Mouse (Mus musculus): Measurements from ENCODE around the gene Fmo3. TPM values are rescaled to one million over a fixed set of nuclear protein-coding genes. Genes with fewer than 3 reads are reported as not detected.

Fmo3 gene
- polyA plus RNA-seq, 2 experiments = not detected

GRCm38 (mm10) chr1:162938696-162939351 lies 45.5 kb downstream of the Fmo3 start:
- no peak for ATAC-seq (ENCODE audit: insufficient read depth)
- no peaks in the 10 kb centered on the region for H3K27me3 ChIP-seq (ENCODE audit: control insufficient read depth, insufficient read depth, low read length)
- no peak overlapping the region for H3K27ac ChIP-seq
- 73% methylated on average over 4 of the region's 4 CpGs for WGBS (ENCODE audit: insufficient replicate concordance)
- no peaks in the 10 kb centered on the region for H3K4me1 ChIP-seq (replicated peaks; ENCODE audit: control insufficient read depth in 2 of 2, insufficient read depth in 2 of 2, low read length in 1 of 2)
- no peaks in the 10 kb centered on the region for H3K9me3 ChIP-seq (ENCODE audit: control insufficient read depth, low read length)
- H3K4me3 ChIP-seq (ENCODE audit: insufficient read depth in 1 of 2, low read depth in 2 of 2, low read length in 2 of 2) = no peak overlapping the region
- H3K9ac ChIP-seq (replicated peaks) = no peak overlapping the region
- H3K36me3 ChIP-seq (replicated peaks; ENCODE audit: control insufficient read depth, insufficient read depth, low read depth) = no peaks in the 10 kb centered on the region
- TF ChIP-seq EP300 (IDR thresholded peaks at IDR 0.05; ENCODE audit: low read depth) (no peak), CTCF (IDR thresholded peaks at IDR 0.05; ENCODE audit: low read depth) (no peak)
- no peak overlapping the region for H3K4me2 ChIP-seq (ENCODE audit: low read depth)
- no peak for DNase-seq (ENCODE audit: low read depth in 3 of 3, low spot score in 3 of 3)

- H3K27ac ChIP-seq = no peak overlapping the region
- no peak for TF ChIP-seq EP300 (IDR thresholded peaks at IDR 0.05; ENCODE audit: low read depth)
- no peak for TF ChIP-seq CTCF (IDR thresholded peaks at IDR 0.05; ENCODE audit: low read depth)
These were observed 46.2 kb downstream of the Fmo3 start for GRCm38 (mm10) chr1:162937970-162938695.

GRCm38 (mm10) chr1:162937415-162937814 lies 46.9 kb downstream of the Fmo3 start, which contains the start of gene Fmo6:
TSS of gene Fmo6 (minus strand) at chr1:162937515.
- WGBS (ENCODE audit: insufficient replicate concordance) = 56% methylated on average over 6 of the region's 6 CpGs

More at GRCm38 (mm10) chr1:162937970-162938695, 46.2 kb downstream of the Fmo3 start:
- H3K36me3 ChIP-seq (replicated peaks; ENCODE audit: control insufficient read depth, insufficient read depth, low read depth) = no peaks in the 10 kb centered on the region
- H3K4me1 ChIP-seq (replicated peaks; ENCODE audit: control insufficient read depth in 2 of 2, insufficient read depth in 2 of 2, low read length in 1 of 2) = no peaks in the 10 kb centered on the region
- no peak for DNase-seq (ENCODE audit: low read depth in 3 of 3, low spot score in 3 of 3)
- no peak overlapping the region for H3K9ac ChIP-seq (replicated peaks)
- no peaks in the 10 kb centered on the region for H3K9me3 ChIP-seq (ENCODE audit: control insufficient read depth, low read length)
- H3K4me2 ChIP-seq (ENCODE audit: low read depth) = no peak overlapping the region
- no peak for ATAC-seq (ENCODE audit: insufficient read depth)
- no peak overlapping the region for H3K4me3 ChIP-seq (ENCODE audit: insufficient read depth in 1 of 2, low read depth in 2 of 2, low read length in 2 of 2)
- 62% methylated on average over 5 of the region's 5 CpGs for WGBS (ENCODE audit: insufficient replicate concordance)
- H3K27me3 ChIP-seq (ENCODE audit: control insufficient read depth, insufficient read depth, low read length) = no peaks in the 10 kb centered on the region

GRCm38 (mm10) chr1:162934374-162935012 lies 49.8 kb downstream of the Fmo3 start:
- 60% methylated on average over 4 of the region's 4 CpGs for WGBS (ENCODE audit: insufficient replicate concordance)
- Histone ChIP-seq H3K9me3 (ENCODE audit: control insufficient read depth, low read length) (no peaks in the 10 kb centered on the region), H3K4me1 (replicated peaks; ENCODE audit: control insufficient read depth in 2 of 2, insufficient read depth in 2 of 2, low read length in 1 of 2) (no peaks in the 10 kb centered on the region), H3K27ac (no peak overlapping the region), H3K4me3 (ENCODE audit: insufficient read depth in 1 of 2, low read depth in 2 of 2, low read length in 2 of 2) (no peak overlapping the region), H3K9ac (replicated peaks) (no peak overlapping the region), H3K27me3 (ENCODE audit: control insufficient read depth, insufficient read depth, low read length) (no peaks in the 10 kb centered on the region), H3K4me2 (ENCODE audit: low read depth) (no peak overlapping the region), H3K36me3 (replicated peaks; ENCODE audit: control insufficient read depth, insufficient read depth, low read depth) (no peaks in the 10 kb centered on the region)
- no peak for TF ChIP-seq EP300 (IDR thresholded peaks at IDR 0.05; ENCODE audit: low read depth)
- ATAC-seq (ENCODE audit: insufficient read depth) = no peak
- no peak for DNase-seq (ENCODE audit: low read depth in 3 of 3, low spot score in 3 of 3)

More at GRCm38 (mm10) chr1:162937415-162937814, 46.9 kb downstream of the Fmo3 start, which contains the start of gene Fmo6:
- Histone ChIP-seq H3K36me3 (replicated peaks; ENCODE audit: control insufficient read depth, insufficient read depth, low read depth) (no peaks in the 10 kb centered on the region), H3K4me2 (ENCODE audit: low read depth) (no peak within 1 kb of the TSS), H3K27ac (no peak within 1 kb of the TSS), H3K9me3 (ENCODE audit: control insufficient read depth, low read length) (no peaks in the 10 kb centered on the region), H3K27me3 (ENCODE audit: control insufficient read depth, insufficient read depth, low read length) (no peaks in the 10 kb centered on the region), H3K4me1 (replicated peaks; ENCODE audit: control insufficient read depth in 2 of 2, insufficient read depth in 2 of 2, low read length in 1 of 2) (no peaks in the 10 kb centered on the region), H3K9ac (replicated peaks) (no peak within 1 kb of the TSS), H3K4me3 (ENCODE audit: insufficient read depth in 1 of 2, low read depth in 2 of 2, low read length in 2 of 2) (no peak within 1 kb of the TSS)
- TF ChIP-seq CTCF (IDR thresholded peaks at IDR 0.05; ENCODE audit: low read depth) (no peak), EP300 (IDR thresholded peaks at IDR 0.05; ENCODE audit: low read depth) (no peak)
- DNase-seq (ENCODE audit: low read depth in 3 of 3, low spot score in 3 of 3) (no peak), ATAC-seq (ENCODE audit: insufficient read depth) (no peak)

- Histone ChIP-seq H3K4me2 (ENCODE audit: low read depth) (no peak overlapping the region), H3K27ac (no peak overlapping the region), H3K27me3 (ENCODE audit: control insufficient read depth, insufficient read depth, low read length) (no peaks in the 10 kb centered on the region), H3K9me3 (ENCODE audit: control insufficient read depth, low read length) (no peaks in the 10 kb centered on the region), H3K4me1 (replicated peaks; ENCODE audit: control insufficient read depth in 2 of 2, insufficient read depth in 2 of 2, low read length in 1 of 2) (no peaks in the 10 kb centered on the region), H3K9ac (replicated peaks) (no peak overlapping the region), H3K4me3 (ENCODE audit: insufficient read depth in 1 of 2, low read depth in 2 of 2, low read length in 2 of 2) (no peak overlapping the region), H3K36me3 (replicated peaks; ENCODE audit: control insufficient read depth, insufficient read depth, low read depth) (no peaks in the 10 kb centered on the region)
- DNase-seq (ENCODE audit: low read depth in 3 of 3, low spot score in 3 of 3) (no peak), ATAC-seq (ENCODE audit: insufficient read depth) (no peak)
- WGBS (ENCODE audit: insufficient replicate concordance) = 63% methylated on average over 4 of the region's 4 CpGs
- TF ChIP-seq EP300 (IDR thresholded peaks at IDR 0.05; ENCODE audit: low read depth) (no peak), CTCF (IDR thresholded peaks at IDR 0.05; ENCODE audit: low read depth) (no peak)
These were observed 51.9 kb downstream of the Fmo3 start for GRCm38 (mm10) chr1:162932386-162932785.

All from liver, embryonic 14.5 days (tissue).